Mouse (Mus musculus): ENCODE results near the gene Cdk9. TPM values are rescaled to one million over a fixed set of nuclear protein-coding genes. Genes with fewer than 3 reads are reported as not detected.
A peak's percentile ranks its signal among the peaks of the same experiment; 100 is the strongest.

Gene Cdk9
- total RNA-seq, 1 experiment = 68.0 TPM

DNA sequence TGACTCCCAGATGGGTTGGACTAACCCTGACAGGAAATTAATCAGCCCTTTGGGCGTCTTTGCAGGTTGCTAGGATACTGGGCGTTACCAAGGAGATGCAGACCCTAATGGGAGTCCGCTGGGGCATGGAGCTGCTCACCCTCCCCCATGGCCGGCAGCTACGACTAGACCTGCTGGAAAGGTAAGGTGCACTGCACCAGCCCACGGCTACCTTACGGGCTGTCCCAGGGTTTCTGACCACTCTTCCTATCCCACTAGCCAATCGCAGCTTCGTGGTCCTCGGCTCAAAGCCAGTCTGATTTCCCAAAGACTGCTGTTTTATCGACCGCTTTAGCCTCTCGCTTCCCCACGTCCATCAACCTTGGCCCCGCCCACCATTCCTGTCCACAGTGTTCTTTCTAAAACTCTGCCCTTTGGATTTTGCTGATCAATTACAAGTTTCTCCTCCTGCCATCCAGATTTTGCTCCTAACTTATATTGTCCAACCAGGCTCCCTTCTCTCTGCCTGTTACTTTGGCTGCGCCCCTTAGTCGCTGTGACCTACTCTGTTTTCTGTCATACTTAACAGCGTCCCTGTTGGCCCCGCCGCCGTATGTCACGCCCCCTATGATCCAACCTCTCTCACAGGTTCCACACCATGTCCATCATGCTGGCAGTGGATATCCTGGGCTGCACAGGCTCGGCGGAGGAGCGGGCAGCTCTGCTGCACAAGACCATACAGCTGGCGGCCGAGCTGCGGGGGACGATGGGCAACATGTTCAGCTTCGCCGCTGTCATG lies 38.2 kb upstream of the Cdk9 start:
- H3K9ac ChIP-seq (ENCODE audit: insufficient read depth, low read depth, low read length, poor library complexity, severe bottlenecking) = no peak overlapping the region
- H3K27ac ChIP-seq (ENCODE audit: insufficient read depth, low read depth, low read length, poor library complexity, severe bottlenecking) = no peak overlapping the region
- TF ChIP-seq HCFC1 (IDR thresholded peaks at IDR 0.05; ENCODE audit: borderline replicate concordance, insufficient read depth, low read length) (no peak), ZC3H11A (IDR thresholded peaks at IDR 0.05; ENCODE audit: borderline replicate concordance, low read depth, low read length) (no peak), ZNF384 (IDR thresholded peaks at IDR 0.05; ENCODE audit: low read depth, low read length) (no peak), MAFK (IDR thresholded peaks at IDR 0.05; ENCODE audit: insufficient read depth, low read depth, low read length) (no peak), CHD2 (IDR thresholded peaks at IDR 0.05; ENCODE audit: low read depth, low read length) (no peak)
- no peaks in the 10 kb centered on the region for H3K9me3 ChIP-seq (ENCODE audit: control insufficient read depth, insufficient read depth, low read depth, low read length)
- in situ Hi-C loops (cut with MboI; ENCODE audit: low sequenced_read_pairs in 2 of 2, unreplicated experiment in 2 of 2) = no loop called here
- peak; percentile 59 for DNase-seq (ENCODE audit: low read depth, low spot score)
- H3K4me3 ChIP-seq (ENCODE audit: insufficient read depth in 1 of 2, low read depth in 1 of 2, low read length in 2 of 2, poor library complexity in 1 of 2, severe bottlenecking in 1 of 2) = peak overlapping the region; percentile 49 to 50
- H3K36me3 ChIP-seq (ENCODE audit: control insufficient read depth, insufficient read depth, low read length, poor library complexity, severe bottlenecking) = no peaks in the 10 kb centered on the region; the same call in 1 of the 2 replicates
- H3K4me1 ChIP-seq (ENCODE audit: control insufficient read depth in 2 of 2, insufficient read depth in 2 of 2, low read length in 2 of 2, poor library complexity in 1 of 2) = peaks cover 2 to 3% of the 10 kb centered on the region in 2 experiments; a peak in 2 of 4 replicates

DNA sequence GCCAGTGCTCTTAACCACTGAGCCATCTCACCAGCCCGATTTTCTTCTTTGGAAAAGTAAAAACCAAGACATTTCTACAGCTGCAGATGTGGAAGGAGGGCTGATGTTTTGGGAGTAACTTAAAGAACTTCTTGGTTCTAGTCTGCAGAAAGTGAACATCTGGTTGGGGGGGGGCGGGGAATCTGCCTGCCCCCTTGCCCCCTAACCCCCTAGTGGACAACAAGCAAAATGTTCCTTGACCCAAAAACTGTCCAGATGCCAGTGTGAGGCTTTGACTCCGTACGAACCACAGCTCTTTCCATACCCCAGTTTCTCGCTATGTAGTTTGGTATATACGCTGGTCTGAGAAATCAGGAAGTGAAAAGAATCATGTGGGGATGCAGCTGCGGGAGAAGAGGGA lies 37.3 kb upstream of the Cdk9 start:
- H3K4me1 ChIP-seq (ENCODE audit: control insufficient read depth in 2 of 2, insufficient read depth in 2 of 2, low read length in 2 of 2, poor library complexity in 1 of 2) = peaks cover 2 to 3% of the 10 kb centered on the region in 2 experiments; a peak in 2 of 4 replicates
- no peak overlapping the region for H3K9ac ChIP-seq (ENCODE audit: insufficient read depth, low read depth, low read length, poor library complexity, severe bottlenecking)
- in situ Hi-C loops (cut with MboI; ENCODE audit: low sequenced_read_pairs in 2 of 2, unreplicated experiment in 2 of 2) = no loop called here
- no peak for TF ChIP-seq ZNF384 (IDR thresholded peaks at IDR 0.05; ENCODE audit: low read depth, low read length)
- no peak for TF ChIP-seq CHD2 (IDR thresholded peaks at IDR 0.05; ENCODE audit: low read depth, low read length)
- no peak for TF ChIP-seq MAFK (IDR thresholded peaks at IDR 0.05; ENCODE audit: insufficient read depth, low read depth, low read length)
- TF ChIP-seq HCFC1 (IDR thresholded peaks at IDR 0.05; ENCODE audit: borderline replicate concordance, insufficient read depth, low read length) = no peak
- TF ChIP-seq ZC3H11A (IDR thresholded peaks at IDR 0.05; ENCODE audit: borderline replicate concordance, low read depth, low read length) = no peak
- no peaks in the 10 kb centered on the region; the same call in 1 of the 2 replicates for H3K36me3 ChIP-seq (ENCODE audit: control insufficient read depth, insufficient read depth, low read length, poor library complexity, severe bottlenecking)
- no peak overlapping the region for H3K4me3 ChIP-seq (ENCODE audit: insufficient read depth in 1 of 2, low read depth in 1 of 2, low read length in 2 of 2, poor library complexity in 1 of 2, severe bottlenecking in 1 of 2)
- DNase-seq (ENCODE audit: low read depth, low spot score) = no peak
- H3K27ac ChIP-seq (ENCODE audit: insufficient read depth, low read depth, low read length, poor library complexity, severe bottlenecking) = no peak overlapping the region
- no peaks in the 10 kb centered on the region for H3K9me3 ChIP-seq (ENCODE audit: control insufficient read depth, insufficient read depth, low read depth, low read length)

DNA sequence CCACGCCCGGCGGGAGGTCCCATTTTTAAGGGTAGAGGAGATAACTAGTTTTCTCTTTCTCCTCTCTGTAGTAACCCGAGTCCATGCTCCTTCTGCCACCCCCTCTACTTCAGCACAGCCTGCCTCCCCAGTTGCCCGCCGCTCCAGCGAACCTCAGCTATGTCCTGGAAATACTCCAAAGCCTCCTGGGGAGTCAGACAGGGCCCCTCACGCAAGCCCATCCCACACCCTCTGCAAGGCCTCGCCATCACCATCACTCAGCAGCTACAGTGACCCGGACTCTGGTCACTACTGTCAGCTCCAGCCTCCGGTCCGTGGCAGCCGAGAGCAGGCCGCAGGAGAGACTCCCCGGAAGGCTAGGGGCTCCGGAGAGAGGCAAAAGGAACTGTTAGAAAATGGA lies 36.2 kb upstream of the Cdk9 start:
- in situ Hi-C loops (cut with MboI; ENCODE audit: low sequenced_read_pairs in 2 of 2, unreplicated experiment in 2 of 2) = no loop called here
- DNase-seq (ENCODE audit: low read depth, low spot score) = no peak
- TF ChIP-seq HCFC1 (IDR thresholded peaks at IDR 0.05; ENCODE audit: borderline replicate concordance, insufficient read depth, low read length) (no peak), CHD2 (IDR thresholded peaks at IDR 0.05; ENCODE audit: low read depth, low read length) (no peak), ZNF384 (IDR thresholded peaks at IDR 0.05; ENCODE audit: low read depth, low read length) (no peak), ZC3H11A (IDR thresholded peaks at IDR 0.05; ENCODE audit: borderline replicate concordance, low read depth, low read length) (no peak), MAFK (IDR thresholded peaks at IDR 0.05; ENCODE audit: insufficient read depth, low read depth, low read length) (no peak)
- peaks cover 2 to 3% of the 10 kb centered on the region in 2 experiments; a peak in 2 of 4 replicates for H3K4me1 ChIP-seq (ENCODE audit: control insufficient read depth in 2 of 2, insufficient read depth in 2 of 2, low read length in 2 of 2, poor library complexity in 1 of 2)
- H3K9me3 ChIP-seq (ENCODE audit: control insufficient read depth, insufficient read depth, low read depth, low read length) = no peaks in the 10 kb centered on the region
- no peak overlapping the region for H3K27ac ChIP-seq (ENCODE audit: insufficient read depth, low read depth, low read length, poor library complexity, severe bottlenecking)
- H3K4me3 ChIP-seq (ENCODE audit: insufficient read depth in 1 of 2, low read depth in 1 of 2, low read length in 2 of 2, poor library complexity in 1 of 2, severe bottlenecking in 1 of 2) = no peak overlapping the region
- H3K36me3 ChIP-seq (ENCODE audit: control insufficient read depth, insufficient read depth, low read length, poor library complexity, severe bottlenecking) = no peaks in the 10 kb centered on the region; the same call in 1 of the 2 replicates
- no peak overlapping the region for H3K9ac ChIP-seq (ENCODE audit: insufficient read depth, low read depth, low read length, poor library complexity, severe bottlenecking)

DNA sequence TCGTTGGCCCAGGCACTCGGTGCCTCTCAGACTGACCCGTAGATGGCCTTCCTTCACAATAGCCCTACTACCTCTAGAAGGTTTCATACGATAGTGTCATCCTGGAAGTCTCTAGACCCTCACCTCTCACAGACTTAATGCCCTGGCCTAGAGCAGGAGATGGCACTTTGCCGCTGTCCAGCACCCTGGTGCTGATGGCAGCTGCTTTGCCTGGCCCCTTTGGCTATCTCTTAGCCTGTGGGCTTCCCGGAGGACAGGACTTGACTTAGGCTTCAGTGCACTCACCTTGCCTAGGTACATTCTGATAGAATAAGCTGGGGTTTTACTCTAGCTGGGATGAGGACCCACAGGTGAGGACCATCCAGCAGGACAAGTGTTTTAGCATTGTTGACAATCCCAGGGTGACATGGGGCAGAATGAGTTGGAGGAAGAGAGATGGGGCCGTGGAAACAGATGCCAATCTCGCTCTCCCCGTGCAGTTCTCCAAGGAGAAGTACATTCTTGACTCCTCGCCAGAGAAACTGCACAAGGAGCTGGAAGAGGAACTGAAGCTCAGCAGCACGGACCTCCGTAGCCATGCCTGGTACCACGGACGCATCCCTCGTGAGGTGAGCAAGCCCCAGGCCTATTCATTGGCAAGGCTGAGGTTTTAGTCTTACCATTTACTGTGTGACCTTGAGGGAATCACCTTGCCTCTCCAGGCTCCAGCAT lies 31.6 kb upstream of the Cdk9 start:
- Histone ChIP-seq H3K9ac (ENCODE audit: insufficient read depth, low read depth, low read length, poor library complexity, severe bottlenecking) (no peak overlapping the region), H3K4me3 (ENCODE audit: insufficient read depth in 1 of 2, low read depth in 1 of 2, low read length in 2 of 2, poor library complexity in 1 of 2, severe bottlenecking in 1 of 2) (no peak overlapping the region), H3K4me1 (ENCODE audit: control insufficient read depth in 2 of 2, insufficient read depth in 2 of 2, low read length in 2 of 2, poor library complexity in 1 of 2) (peaks cover 0 to 2% of the 10 kb centered on the region in 2 experiments; a peak in 1 of 4 replicates), H3K27ac (ENCODE audit: insufficient read depth, low read depth, low read length, poor library complexity, severe bottlenecking) (no peak overlapping the region), H3K36me3 (ENCODE audit: control insufficient read depth, insufficient read depth, low read length, poor library complexity, severe bottlenecking) (no peaks in the 10 kb centered on the region; the same call in 1 of the 2 replicates), H3K9me3 (ENCODE audit: control insufficient read depth, insufficient read depth, low read depth, low read length) (no peaks in the 10 kb centered on the region)
- TF ChIP-seq HCFC1 (IDR thresholded peaks at IDR 0.05; ENCODE audit: borderline replicate concordance, insufficient read depth, low read length) = no peak
- no peak for TF ChIP-seq ZNF384 (IDR thresholded peaks at IDR 0.05; ENCODE audit: low read depth, low read length)
- no peak for TF ChIP-seq ZC3H11A (IDR thresholded peaks at IDR 0.05; ENCODE audit: borderline replicate concordance, low read depth, low read length)
- TF ChIP-seq MAFK (IDR thresholded peaks at IDR 0.05; ENCODE audit: insufficient read depth, low read depth, low read length) = no peak
- no peak for TF ChIP-seq CHD2 (IDR thresholded peaks at IDR 0.05; ENCODE audit: low read depth, low read length)
- DNase-seq (ENCODE audit: low read depth, low spot score) = no peak
- in situ Hi-C loops (cut with MboI; ENCODE audit: low sequenced_read_pairs in 2 of 2, unreplicated experiment in 2 of 2) = no loop called here
